Mouse (Mus musculus) hindbrain, embryonic 14.5 days (tissue): Measurements from ENCODE around the gene Cdk1. TPM values are rescaled to one million over a fixed set of nuclear protein-coding genes. Genes with fewer than 3 reads are reported as not detected.

Experiments used
- ATAC-seq: fragments of 200-750 bp; cut with Nextera tagmentation; 2 replicates; pipeline ENCODE4 v1.8.0; 2017; ENCODE audit warnings: moderate number of reproducible peaks, mild to moderate bottlenecking, moderate TSS enrichment, moderate library complexity; ENCODE audit not compliant: low FRiP score
- DNase-seq: peaks from one replicate; pipeline ENCODE4 v3.0.0-alpha.2; 2015; ENCODE audit warnings: low spot score
- H3K27ac ChIP-seq: fragments of 300-500 bp; sonication (generic); 2 replicates; pipeline ENCODE4 v1.5.1; 2014; ENCODE audit warnings: mild to moderate bottlenecking, moderate library complexity
- H3K27me3 ChIP-seq: fragments of 300-500 bp; sonication (generic); 2 replicates; pipeline ENCODE4 v1.6.1; 2014; ENCODE audit warnings: mild to moderate bottlenecking, low read length, mixed read lengths; ENCODE audit not compliant: control insufficient read depth, insufficient read depth
- H3K36me3 ChIP-seq: fragments of 300-500 bp; sonication (generic); replicated peaks from 2 replicates; pipeline ENCODE4 v1.6.1; 2014; ENCODE audit not compliant: control insufficient read depth, insufficient read depth
- H3K4me1 ChIP-seq: fragments of 300-500 bp; sonication (generic); replicated peaks from 2 replicates; pipeline ENCODE4 v1.6.1; 2014; ENCODE audit warnings: antibody characterized with exemption, low read length, mixed read lengths; ENCODE audit not compliant: control insufficient read depth, insufficient read depth
- H3K4me2 ChIP-seq: fragments of 300-500 bp; sonication (generic); replicated peaks from 2 replicates; pipeline ENCODE4 v1.6.1; 2014; ENCODE audit warnings: mild to moderate bottlenecking, moderate library complexity
- H3K4me3 ChIP-seq: fragments of 300-500 bp; sonication (generic); replicated peaks from 2 replicates; pipeline ENCODE4 v1.5.1; 2014; ENCODE audit warnings: mild to moderate bottlenecking, low read length
- H3K9ac ChIP-seq: fragments of 300-500 bp; sonication (generic); 2 replicates; pipeline ENCODE4 v1.6.1; 2014
- H3K9me3 ChIP-seq: fragments of 300-500 bp; sonication (generic); 2 replicates; pipeline ENCODE4 v1.6.1; 2016; ENCODE audit warnings: low read length; ENCODE audit not compliant: control insufficient read depth
- WGBS: fragments of 180-500 bp; shearing (Covaris S2); extraction: QIAGEN DNeasy Blood & Tissue Kit; methylation state at CpG from one replicate; pipeline ENCODE4 v1.1.7; 2014; 5-methylcytosine and 5-hydroxymethylcytosine counted together
- polyA plus RNA-seq: library from polyadenylated mRNA; unstranded; fragments of >200 nt; fragmentation: Nextera tagmentation; extraction: Ambion mirVana; gene quantifications from 2 replicates; pipeline ENCODE4 v1.2.1, GENCODE M21; 2014

The Cdk1 gene
- polyA plus RNA-seq, 1 experiment from 2014 or later = 83.3 TPM

- WGBS = 46% methylated on average over 15 of the region's 15 CpGs
- 0 out of 2 replicates have a peak, but pooled peaks cover 2% of the 10 kb centered on the region for H3K4me1 ChIP-seq
- DNase-seq (no peak), ATAC-seq (no peak; the same call in 1 of the 2 replicates)
- no peak overlapping the region for H3K4me3 ChIP-seq
- H3K27me3 ChIP-seq = no peaks in the 10 kb centered on the region
- no peaks in the 10 kb centered on the region for H3K9me3 ChIP-seq
- 0 out of 2 replicates have a peak overlapping the region, but pooled peaks have one; percentile 28 for H3K9ac ChIP-seq
- no peaks in the 10 kb centered on the region for H3K36me3 ChIP-seq
- peak overlapping the region; percentile 21; the same call in 1 of the 2 replicates for H3K4me2 ChIP-seq
- H3K27ac ChIP-seq = no peak overlapping the region
Observed at GRCm38 (mm10) chr10:69321519-69322035, 31.2 kb downstream of the Cdk1 start.

- no peaks in the 10 kb centered on the region for H3K36me3 ChIP-seq
- H3K4me2 ChIP-seq = peak overlapping the region; percentile 21; the same call in 1 of the 2 replicates
- WGBS = 46% methylated on average over 21 of the region's 21 CpGs
- H3K27me3 ChIP-seq = no peaks in the 10 kb centered on the region
- no peak overlapping the region for H3K27ac ChIP-seq
- peak; percentile 72; the same call in 1 of the 2 replicates for ATAC-seq
- H3K9me3 ChIP-seq = no peaks in the 10 kb centered on the region
- no peak overlapping the region for H3K4me3 ChIP-seq
- DNase-seq = peak; percentile 92
- 0 out of 2 replicates have a peak, but pooled peaks cover 2% of the 10 kb centered on the region for H3K4me1 ChIP-seq
- 0 out of 2 replicates have a peak overlapping the region, but pooled peaks have one; percentile 28 for H3K9ac ChIP-seq
Observed at GRCm38 (mm10) chr10:69320667-69321518, 31.8 kb downstream of the Cdk1 start.

GRCm38 (mm10) chr10:69318514-69318913 is 34.2 kb downstream of the Cdk1 start:
- Histone ChIP-seq H3K4me1 (0 out of 2 replicates have a peak, but pooled peaks cover 2% of the 10 kb centered on the region), H3K27me3 (no peaks in the 10 kb centered on the region), H3K4me2 (no peak overlapping the region), H3K9me3 (no peaks in the 10 kb centered on the region), H3K36me3 (no peaks in the 10 kb centered on the region), H3K4me3 (no peak overlapping the region), H3K9ac (no peak overlapping the region), H3K27ac (no peak overlapping the region)
- ATAC-seq (no peak), DNase-seq (no peak)
- 87% methylated on average over 11 of the region's 11 CpGs for whole genome bisulfite sequencing

- Histone ChIP-seq H3K9me3 (no peaks in the 10 kb centered on the region), H3K4me3 (no peak overlapping the region), H3K27me3 (no peaks in the 10 kb centered on the region), H3K4me1 (no peaks in the 10 kb centered on the region), H3K9ac (no peak overlapping the region), H3K27ac (no peak overlapping the region), H3K36me3 (no peaks in the 10 kb centered on the region), H3K4me2 (no peak overlapping the region)
- ATAC-seq (no peak), DNase-seq (no peak)
- 61% methylated on average over 8 of the region's 8 CpGs for WGBS
Observed at GRCm38 (mm10) chr10:69313944-69314343, 38.8 kb downstream of the Cdk1 start.

GRCm38 (mm10) chr10:69311867-69312266 is 40.9 kb downstream of the Cdk1 start:
- ATAC-seq (no peak), DNase-seq (no peak)
- Histone ChIP-seq H3K36me3 (no peaks in the 10 kb centered on the region), H3K4me2 (no peak overlapping the region), H3K27me3 (no peaks in the 10 kb centered on the region), H3K27ac (no peak overlapping the region), H3K9me3 (no peaks in the 10 kb centered on the region), H3K9ac (no peak overlapping the region), H3K4me1 (no peaks in the 10 kb centered on the region), H3K4me3 (no peak overlapping the region)
- 64% methylated on average over 16 of the region's 16 CpGs for WGBS

- H3K9me3 ChIP-seq = no peaks in the 10 kb centered on the region
- DNase-seq (no peak), ATAC-seq (no peak)
- no peak overlapping the region for H3K4me3 ChIP-seq
- WGBS = 73% methylated on average over 5 of the region's 5 CpGs
- no peak overlapping the region for H3K4me2 ChIP-seq
- no peak overlapping the region for H3K9ac ChIP-seq
- H3K27me3 ChIP-seq = no peaks in the 10 kb centered on the region
- no peaks in the 10 kb centered on the region for H3K4me1 ChIP-seq
- H3K27ac ChIP-seq = no peak overlapping the region
- no peaks in the 10 kb centered on the region for H3K36me3 ChIP-seq
Observed at GRCm38 (mm10) chr10:69309109-69309508, 43.6 kb downstream of the Cdk1 start.

GRCm38 (mm10) chr10:69307067-69307466 is 45.7 kb downstream of the Cdk1 start:
- Histone ChIP-seq H3K9ac (no peak overlapping the region), H3K27me3 (no peaks in the 10 kb centered on the region), H3K9me3 (no peaks in the 10 kb centered on the region), H3K4me3 (no peak overlapping the region), H3K4me1 (no peaks in the 10 kb centered on the region), H3K36me3 (no peaks in the 10 kb centered on the region), H3K4me2 (no peak overlapping the region), H3K27ac (no peak overlapping the region)
- peak; percentile 72 for DNase-seq
- no peak for ATAC-seq
- 51% methylated on average over 5 of the region's 5 CpGs for WGBS

- ATAC-seq (no peak), DNase-seq (no peak)
- no peak overlapping the region for H3K27ac ChIP-seq
- no peak overlapping the region for H3K9ac ChIP-seq
- H3K9me3 ChIP-seq = no peaks in the 10 kb centered on the region
- H3K4me3 ChIP-seq = no peak overlapping the region
- WGBS = 68% methylated on average over 14 of the region's 14 CpGs
- no peaks in the 10 kb centered on the region for H3K27me3 ChIP-seq
- no peaks in the 10 kb centered on the region for H3K36me3 ChIP-seq
- no peak overlapping the region for H3K4me2 ChIP-seq
- no peaks in the 10 kb centered on the region for H3K4me1 ChIP-seq
Observed at GRCm38 (mm10) chr10:69306205-69306604, 46.5 kb downstream of the Cdk1 start.

- Histone ChIP-seq H3K4me1 (no peaks in the 10 kb centered on the region), H3K36me3 (no peaks in the 10 kb centered on the region), H3K27me3 (no peaks in the 10 kb centered on the region), H3K4me2 (no peak overlapping the region), H3K9me3 (no peaks in the 10 kb centered on the region), H3K4me3 (no peak overlapping the region), H3K27ac (no peak overlapping the region), H3K9ac (no peak overlapping the region)
- ATAC-seq (no peak), DNase-seq (no peak)
- WGBS = 55% methylated on average over 7 of the region's 7 CpGs
Observed at GRCm38 (mm10) chr10:69305600-69305999, 47.1 kb downstream of the Cdk1 start.
